Mouse (Mus musculus) erythroblast, adult 5-6 weeks (primary cell): ENCODE results near the gene Pde1a. TPM values are rescaled to one million over a fixed set of nuclear protein-coding genes. Genes with fewer than 3 reads are reported as not detected.

ENCODE experiments used
- ATAC-seq: replicated peaks from 2 replicates; pipeline ENCODE4 v1.8.0; 2016; ENCODE audit warnings: moderate number of reproducible peaks, mild to moderate bottlenecking, moderate TSS enrichment, inconsistent platforms; ENCODE audit not compliant: poor library complexity, low FRiP score, severe bottlenecking
- total RNA-seq, 2 experiments: library from RNA; stranded (forward) in 1 of 2; stranded (reverse) in 1 of 2; fragments of 150-400 nt in 1 of 2; fragments of 200-764, 138-1000 nt in 1 of 2; gene quantifications; 2 replicates each; pipeline versions ENCODE4 v1.2.3 to v1.2.4; 2015 to 2017; ENCODE audit warnings: low replicate concordance in 2 of 2

Gene Pde1a
- total RNA-seq (2015; ENCODE audit: low replicate concordance) = not detected in 2 replicates
- not detected in 2 replicates for total RNA-seq (2017; ENCODE audit: low replicate concordance)

DNA sequence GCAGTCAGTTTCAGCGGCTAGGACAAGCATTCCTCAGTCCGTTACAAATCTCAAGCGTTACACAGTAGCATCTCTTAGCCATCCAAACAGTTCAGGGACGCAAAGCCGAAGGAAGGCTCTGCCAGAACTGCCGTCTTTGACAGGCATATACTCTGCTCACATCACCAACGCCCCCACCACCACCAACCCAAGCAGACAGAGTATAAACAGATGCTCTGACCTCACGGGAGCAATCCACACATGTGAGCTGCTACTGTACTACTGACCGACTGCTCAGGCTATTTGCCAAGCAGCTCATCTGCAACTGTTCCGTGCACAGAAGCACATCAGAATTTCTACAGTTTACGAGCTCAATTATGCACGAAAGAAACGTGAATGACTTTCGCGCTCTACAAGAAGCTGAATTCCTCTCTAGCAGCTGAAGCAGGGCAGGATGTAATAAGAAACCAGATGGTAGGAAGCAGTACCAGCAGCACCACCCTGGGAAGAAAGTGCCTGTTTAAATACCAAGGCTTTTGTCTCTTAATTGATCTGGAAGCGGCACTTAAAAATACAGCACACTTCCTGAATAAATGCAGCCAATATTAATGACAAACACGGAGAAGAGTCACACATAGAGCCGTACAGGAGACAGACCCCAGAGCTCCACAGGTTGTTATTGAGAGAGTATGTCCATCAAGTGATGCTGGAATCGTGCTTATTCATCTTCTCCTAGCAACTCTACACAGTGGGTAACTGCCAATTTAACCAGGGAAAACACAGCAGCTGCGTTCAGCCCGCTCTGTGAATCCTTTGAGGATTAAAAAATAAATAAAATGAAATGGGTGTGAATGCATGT, at the start of gene Pde1a:
TSS of gene Pde1a (minus strand) at position 598 of the 838 bp plus-strand sequence.
- ATAC-seq = no peak

DNA sequence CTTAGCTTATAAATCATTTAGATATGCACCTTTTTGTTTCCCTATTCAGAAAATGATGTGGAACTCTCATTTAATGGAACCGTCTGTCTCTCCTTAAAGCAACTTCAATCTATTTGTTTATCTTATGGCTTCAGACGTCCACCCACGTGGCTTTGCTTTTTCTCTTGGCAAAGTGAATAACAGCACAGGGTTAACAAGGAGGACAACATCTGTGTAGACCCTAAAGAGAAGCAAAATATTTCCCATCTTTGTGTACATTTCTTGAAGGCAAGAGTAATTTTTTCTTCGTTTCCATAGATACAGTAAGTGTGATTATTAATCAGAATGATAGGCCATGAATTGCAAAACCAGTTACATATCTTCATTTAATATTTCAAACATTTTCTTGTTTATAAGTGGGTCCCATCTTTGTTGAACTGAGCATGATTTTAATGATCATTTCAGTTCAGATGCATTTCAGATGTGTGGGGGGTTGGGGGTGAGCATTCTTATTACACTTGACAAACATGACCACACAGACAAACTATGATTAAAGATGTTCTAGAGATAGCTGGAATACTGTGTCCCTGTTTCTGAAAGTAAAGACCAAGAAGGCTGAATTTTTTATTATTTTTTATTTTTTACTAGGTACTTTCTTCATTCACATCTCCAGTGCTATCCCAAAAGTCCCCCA, 49.5 kb upstream of the Pde1a start:
- no peak for ATAC-seq

DNA sequence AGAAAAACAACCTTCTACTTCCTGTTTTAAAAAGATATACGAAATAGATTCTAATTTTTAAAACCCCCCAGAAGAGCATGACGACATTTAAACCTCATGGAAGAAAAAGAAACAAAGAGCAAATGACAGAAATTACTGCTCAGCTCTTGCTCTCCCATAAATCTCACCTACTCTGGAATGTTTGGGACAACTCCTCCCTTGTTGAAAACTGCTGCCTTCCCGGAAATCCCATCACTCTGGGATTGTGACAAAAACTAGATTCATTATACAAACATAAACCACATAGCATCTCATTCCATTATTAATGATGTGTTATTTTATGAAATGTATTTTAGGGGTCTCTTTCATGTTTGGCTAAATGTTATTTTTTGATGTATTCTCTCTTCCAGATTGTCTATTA, 48.9 kb upstream of the Pde1a start:
- no peak for ATAC-seq

DNA sequence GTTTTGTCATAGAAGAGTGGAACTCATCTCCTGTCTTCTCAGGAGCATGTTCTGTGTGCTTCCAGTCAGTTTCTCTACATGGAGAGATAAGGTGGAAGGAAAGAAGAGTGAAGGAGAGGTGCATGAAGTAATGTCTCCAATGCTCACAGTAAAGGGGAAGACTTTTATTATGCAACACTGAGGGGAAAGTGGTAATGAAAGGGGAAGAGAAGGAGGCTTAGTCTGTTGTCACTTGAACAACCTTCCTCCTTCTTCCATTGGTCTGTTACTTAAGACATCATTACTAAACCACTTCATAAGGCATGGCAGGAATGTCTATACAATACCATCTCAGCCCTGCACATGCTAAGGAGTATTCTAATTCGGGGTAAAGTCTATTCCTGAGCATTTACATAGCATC, 38.8 kb upstream of the Pde1a start:
- ATAC-seq = no peak

DNA sequence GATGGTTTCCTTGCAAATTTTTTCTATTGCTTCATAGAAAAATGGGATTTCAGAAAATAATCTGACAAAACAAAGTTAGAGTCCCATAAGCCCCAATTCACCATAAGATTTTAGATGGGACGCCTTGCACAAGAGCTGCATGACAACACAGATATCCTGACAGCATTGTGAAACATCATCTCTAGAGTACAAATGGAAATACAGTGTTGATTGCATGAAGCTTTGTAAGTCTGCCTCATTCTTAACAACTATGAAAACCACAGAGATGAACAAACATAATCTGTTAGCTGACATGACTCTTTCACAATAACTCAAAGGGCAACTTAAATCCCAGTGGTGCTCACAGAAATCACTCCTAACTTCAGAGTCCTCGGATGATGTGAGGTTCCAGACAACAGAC, 29.5 kb upstream of the Pde1a start:
- no peak for ATAC-seq

DNA sequence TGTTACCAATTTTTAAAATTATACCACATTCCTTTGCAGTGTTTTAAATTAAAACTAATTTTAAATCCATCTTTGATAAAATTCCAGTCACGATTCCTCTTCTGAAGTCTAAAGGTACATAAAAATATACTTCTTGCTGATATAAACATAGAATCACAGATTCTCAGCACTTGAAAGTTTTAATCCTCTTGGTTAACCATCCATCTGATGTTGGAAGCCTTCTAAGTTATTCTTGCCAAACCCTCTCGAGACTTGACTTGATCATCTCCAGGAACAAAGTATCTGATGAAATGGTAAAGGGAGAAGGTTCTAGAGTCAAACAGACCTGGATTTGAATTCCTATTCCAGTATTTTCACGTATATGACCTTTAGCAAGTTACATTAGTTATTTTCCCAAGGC, 28.9 kb upstream of the Pde1a start:
- ATAC-seq = no peak

DNA sequence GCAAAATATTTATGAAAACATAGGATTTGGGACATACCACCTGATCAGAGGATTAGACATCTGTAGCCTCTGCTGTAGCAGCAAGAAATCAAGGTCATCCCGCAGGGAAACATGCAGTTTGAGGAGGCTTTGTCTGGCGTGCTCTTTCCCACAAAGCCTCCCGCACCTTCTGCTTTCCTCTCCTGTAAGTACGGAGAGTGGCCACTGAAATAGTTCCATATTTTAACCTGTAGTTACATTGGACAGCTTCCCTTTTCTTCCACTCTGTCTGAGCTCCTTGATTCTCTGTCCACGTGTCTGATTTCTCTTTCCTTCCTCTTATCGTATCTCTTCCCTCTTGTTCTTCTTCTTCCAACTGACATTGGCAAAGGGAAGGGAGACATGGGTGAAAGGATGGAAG, 20.8 kb upstream of the Pde1a start:
- ATAC-seq = no peak

DNA sequence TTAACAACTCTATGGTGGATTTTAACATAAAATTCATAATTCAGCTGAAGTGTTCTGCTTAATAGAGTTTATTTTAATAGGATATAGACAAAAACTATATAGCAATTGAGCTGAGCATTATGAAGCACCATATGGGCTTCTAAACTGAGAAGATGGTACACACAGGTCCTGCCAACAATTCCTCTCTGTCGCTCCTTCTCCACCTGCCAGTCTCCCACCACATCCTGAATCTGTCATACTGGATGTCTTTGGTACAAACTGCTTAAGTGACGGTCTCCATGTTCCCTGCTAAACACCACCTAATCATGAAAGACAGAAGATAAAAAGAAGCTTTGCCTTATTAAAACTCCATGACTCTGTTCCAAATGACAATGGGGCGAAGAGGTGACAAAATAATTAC, 20.1 kb upstream of the Pde1a start:
- ATAC-seq = no peak

DNA sequence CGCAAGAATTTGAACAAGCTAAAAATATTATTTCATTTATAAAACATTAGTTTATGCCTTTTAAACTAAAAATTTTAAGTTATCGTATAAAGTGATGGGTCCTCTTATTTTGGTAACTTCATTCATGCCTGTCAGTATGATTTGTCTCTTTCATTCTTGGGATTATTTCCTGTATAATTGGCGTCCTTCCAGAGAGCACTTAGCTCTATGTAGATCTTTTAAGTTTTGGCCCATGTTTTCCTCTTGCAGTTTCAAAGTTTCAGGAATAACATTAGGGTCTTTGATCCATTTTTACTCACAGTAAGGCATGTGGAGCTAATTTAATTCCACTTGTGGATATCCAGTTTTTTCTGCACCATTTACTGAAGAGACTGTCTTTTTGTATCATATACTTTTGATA, 5.8 kb upstream of the Pde1a start:
- no peak for ATAC-seq

DNA sequence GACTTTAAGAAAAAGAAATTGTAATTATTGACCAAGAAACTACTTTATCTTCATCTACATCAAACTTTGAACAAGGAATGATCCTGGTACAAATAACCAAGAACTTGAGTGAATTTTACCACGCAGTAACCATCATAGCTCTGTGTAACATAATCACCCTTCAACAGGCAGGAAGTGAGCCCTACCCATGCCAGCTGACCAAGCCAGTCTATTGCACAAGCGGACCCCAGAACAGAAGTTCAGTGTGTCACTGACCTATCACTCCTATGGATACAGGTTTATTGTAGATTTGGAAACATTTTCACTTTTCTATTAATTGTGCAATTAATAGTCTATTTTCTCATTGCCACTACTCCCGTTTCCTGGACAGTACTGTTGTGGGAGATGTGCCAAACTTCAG, 3.4 kb upstream of the Pde1a start:
- no peak for ATAC-seq

DNA sequence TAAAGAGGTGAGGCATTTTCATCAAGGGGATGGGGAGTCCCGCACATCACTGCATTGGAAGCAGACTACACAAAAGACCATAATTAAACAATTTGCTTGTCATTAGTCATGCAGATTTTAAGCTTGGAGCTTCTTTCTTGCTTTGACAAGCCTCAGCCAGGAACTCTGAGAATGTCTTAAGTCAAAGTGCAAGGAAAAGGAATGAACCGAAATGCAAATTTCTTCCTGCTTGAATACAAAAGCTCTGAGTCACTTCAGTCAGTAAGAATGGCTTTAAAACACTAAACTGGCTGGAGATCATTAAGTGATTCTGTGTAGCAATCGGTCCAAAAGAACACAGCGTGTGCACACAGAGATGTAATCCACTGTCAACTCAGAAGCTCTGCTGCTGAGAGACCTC, 2.6 kb downstream of the Pde1a start:
- no peak for ATAC-seq

DNA sequence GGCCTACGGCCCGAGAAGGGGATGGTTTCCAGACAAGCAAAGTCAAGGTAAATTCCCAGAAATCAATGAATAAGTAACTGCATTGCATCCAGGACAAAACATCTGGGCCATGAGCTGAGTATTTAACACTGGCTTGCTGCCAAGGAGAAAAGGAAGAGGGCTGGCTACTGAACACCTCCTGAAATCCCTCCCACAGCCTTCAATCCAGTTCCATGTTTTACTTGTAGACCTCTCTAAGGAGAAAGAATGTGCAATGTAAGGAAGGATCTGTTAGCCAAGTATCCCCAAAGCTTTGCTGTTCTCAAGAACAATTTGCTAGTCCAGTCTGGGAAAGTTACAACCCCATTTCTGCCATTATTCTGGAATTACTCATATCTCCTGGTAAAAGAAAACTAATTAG, 42.4 kb downstream of the Pde1a start:
- ATAC-seq = no peak

DNA sequence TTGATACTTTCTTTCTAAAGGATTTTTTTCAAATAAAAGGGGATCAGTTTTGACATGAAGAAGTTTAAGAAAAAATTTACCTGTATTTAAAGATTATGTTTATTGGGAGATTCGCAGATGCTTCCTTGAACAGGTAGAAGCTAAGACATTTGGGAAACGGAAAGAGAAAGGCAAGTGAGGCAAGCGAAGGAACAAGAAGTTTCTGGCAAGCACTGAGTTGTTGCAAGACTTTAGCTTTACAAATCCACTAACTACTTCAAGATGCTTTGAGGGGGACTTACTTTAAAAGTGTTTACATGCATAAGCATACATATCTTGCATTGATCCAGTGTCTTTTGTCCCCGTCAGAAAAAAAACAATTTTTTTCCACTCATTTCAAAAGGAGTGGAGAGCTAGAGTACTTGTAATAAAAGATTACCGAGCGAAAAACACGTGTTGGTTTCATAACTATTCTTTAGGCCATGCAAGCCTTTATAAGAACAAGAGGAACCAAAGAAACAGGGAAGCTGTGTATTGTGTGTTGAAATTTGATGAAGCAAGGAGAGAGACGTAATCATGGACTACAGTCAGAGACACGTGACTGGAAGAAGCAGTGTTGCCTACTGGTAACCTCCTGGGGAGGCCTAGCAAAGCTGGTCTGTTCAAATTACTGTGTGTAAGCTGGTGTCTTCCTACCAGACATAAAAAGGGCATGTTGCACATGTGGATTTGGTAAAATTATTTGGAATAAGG, 49.0 kb downstream of the Pde1a start:
- ATAC-seq = no peak

DNA sequence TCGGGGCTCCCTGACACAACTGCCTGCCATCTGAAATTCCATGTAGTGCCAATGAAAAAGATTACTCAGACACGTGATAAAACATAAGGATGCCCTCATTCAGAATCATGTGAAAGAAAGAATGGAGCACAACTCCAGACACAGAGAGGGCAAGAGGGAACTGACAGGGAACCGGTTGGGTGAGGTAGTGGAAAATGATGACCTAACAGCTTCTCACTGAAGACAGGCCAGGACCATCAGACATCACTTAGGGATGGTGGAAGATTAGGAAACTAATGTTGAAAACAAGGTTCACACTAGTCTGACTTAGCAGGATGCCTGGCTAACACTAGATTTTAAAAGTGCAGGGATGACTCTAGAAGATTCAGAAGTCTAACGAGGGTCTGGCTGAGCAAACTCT, 49.6 kb downstream of the Pde1a start:
- ATAC-seq = no peak

DNA sequence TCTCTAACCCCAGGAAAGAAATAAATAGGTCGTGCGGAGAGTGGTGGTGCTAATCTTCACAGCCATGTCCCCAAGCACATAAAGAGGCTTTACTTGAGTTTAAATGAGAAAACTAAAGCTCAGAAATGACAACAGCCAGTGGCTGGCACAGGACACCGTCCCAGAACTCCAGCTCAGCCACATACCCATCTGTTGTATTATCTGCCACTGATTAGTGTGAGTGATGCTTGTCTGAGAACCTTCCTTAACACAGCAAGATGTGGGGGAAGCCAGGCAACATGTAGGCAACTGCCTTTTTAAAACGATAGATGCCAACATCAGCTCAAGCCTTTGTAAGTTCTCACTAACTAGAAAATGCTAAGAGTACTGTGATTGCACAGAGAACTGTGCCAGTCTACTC, 52.9 kb downstream of the Pde1a start:
- ATAC-seq = no peak

DNA sequence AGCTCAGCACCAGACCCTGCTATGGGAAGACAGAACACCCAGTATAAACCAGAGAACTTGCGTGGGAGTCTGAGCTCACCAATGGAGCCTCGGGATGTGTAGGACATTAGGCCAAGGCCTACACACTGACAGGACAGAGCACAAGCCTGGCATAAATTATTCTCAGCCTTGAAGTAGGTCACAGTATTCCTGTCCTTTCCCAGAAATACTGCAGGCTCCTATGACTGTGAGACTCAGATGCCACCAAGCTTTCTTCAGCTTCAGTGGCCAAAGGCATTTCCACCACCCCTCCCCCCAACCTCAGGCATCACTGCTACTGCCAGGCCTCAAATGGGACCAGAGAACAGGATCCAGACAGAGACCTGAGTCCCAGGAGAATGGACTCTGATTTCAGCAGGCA, 54.7 kb downstream of the Pde1a start:
- ATAC-seq = no peak

DNA sequence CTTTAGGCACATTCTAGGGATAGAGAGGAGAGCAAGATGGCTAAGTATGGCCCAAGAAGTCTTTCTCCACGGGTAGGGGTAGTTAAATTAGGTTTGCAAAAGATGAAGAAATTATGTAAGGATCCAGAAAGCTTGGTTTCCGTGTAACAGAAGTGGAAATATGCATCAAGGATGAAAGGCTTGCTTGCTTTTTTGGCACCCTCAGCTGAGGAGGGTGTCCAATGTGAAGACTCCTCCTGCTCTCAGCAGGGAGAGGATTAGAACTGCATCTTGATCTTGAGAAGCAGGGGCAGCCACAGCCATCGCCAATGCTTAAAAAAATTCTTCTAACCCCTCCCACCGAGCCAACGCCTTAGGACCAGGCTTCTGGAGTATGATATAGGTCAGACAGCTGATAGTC, 55.2 kb downstream of the Pde1a start:
- ATAC-seq = no peak

DNA sequence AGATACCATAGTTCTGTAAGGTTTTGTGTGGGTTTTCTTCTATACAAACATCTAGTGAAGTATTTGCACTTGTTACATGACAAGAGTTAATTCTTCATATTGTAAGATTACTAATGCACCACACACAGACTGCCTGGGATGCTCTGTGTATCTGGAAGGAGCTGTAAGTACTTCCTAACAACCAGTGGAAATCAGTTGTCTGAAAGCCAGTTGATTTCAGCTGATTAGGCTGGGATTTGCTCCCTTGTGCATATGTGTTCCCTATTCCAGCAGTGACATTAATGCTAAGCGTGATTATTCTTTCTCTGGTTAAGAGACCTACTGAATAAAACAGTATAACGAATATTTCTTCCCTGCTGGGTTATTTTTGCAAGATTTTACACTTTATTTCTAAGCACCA, 55.8 kb downstream of the Pde1a start:
- ATAC-seq = no peak

DNA sequence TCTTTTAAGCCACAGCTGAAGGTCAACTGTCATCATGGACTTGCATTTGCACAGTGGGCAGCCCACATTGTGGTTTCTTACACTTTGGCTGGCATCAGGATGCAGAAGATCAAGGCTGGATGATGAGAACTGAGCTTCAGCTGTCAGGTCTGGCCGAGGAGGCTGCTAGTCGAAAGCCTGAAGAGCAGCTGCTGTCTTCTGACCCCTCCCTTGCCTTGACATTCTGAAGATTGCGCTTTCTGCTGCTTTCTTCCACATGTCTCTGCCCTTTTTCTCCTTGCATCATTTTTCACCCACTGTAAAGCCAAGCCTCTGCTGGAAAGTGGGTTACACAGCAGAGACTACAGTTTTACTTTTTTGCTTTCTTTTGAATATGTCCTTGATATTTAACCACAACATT, 59.5 kb downstream of the Pde1a start:
- ATAC-seq = no peak

DNA sequence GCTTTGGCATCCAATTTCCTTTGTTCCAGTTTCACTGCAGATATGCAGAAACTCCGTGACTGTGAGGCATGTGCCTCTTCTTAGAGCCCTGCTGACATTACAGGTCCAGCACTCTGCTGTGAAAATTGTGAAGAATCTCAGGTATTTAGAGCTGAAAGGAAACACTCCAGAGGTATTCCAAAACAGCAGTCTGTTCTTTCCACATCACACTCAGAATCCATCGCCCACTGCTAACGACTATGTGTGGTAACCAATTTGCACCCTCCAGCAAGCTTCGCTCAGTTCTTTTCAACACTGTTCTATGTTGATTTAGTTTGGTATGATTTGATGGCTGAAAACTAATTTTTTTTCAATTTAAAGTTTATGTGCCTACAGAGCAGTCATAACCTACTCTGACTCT, 62.8 kb downstream of the Pde1a start:
- no peak for ATAC-seq

DNA sequence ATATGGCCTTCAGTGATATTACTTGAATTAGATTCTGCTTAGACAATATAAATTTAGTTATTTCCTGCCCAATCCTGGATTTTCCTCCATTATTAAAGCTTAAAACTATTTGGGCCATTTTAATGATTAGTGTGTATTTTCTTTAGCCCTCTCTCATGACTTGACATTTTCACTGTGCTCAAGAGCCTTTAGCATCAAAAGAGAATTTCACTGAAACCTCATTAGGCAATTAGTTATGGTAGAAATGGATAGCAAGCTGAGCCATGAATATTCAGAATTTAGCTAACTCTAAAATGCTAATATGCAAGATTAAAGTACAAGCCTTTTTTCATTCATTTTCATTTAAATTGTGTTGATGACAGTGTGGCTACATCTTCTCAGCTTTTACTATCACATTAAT, 73.2 kb downstream of the Pde1a start:
- no peak for ATAC-seq
